Mouse (Mus musculus): ENCODE results near the gene E2f1. TPM values are rescaled to one million over a fixed set of nuclear protein-coding genes. Genes with fewer than 3 reads are reported as not detected.

Gene E2f1
- polyA plus RNA-seq, 1 experiment from 2014 or later: 8.8 TPM

GRCm38 (mm10) chr2:154551476-154551875 is 18.2 kb downstream of the E2f1 start, which contains the start of gene Actl10:
Gene Actl10 (plus strand): TSS chr2:154551776.
- peaks cover 16% of the 10 kb centered on the region for H3K27me3 ChIP-seq (replicated peaks; ENCODE audit: control insufficient read depth, insufficient read depth, low read length)
- 85% methylated on average over 4 of the region's 4 CpGs for WGBS
- no peak for DNase-seq (ENCODE audit: low spot score)

DNA sequence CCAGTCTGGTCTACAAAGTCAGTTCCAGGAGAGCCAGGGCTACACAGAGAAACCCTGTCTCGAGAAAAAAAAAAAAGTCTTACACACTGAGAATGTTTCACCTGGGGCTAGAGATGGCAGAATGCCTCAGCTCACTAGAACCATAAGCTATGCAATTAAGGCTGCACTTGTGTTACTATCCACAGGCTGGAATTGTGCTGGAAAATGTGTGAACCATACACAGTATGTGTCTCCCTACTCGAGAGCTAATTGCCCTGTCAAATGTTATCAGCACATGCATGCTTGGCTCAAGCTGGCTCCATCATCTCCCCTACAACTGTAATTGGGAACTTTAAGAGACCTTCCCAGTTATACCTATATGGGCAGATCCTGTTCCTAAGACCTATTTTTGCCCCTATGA is 18.8 kb downstream of the E2f1 start:
- Histone ChIP-seq H3K27ac (replicated peaks; ENCODE audit: low read depth, low read length) (no peak overlapping the region), H3K9ac (ENCODE audit: low read depth, low read length) (no peak overlapping the region), H3K27me3 (replicated peaks; ENCODE audit: control insufficient read depth, insufficient read depth, low read length) (peaks cover 16% of the 10 kb centered on the region), H3K36me3 (ENCODE audit: control insufficient read depth, insufficient read depth, low read length) (no peaks in the 10 kb centered on the region), H3K4me3 (ENCODE audit: low read depth, low read length) (no peak overlapping the region), H3K4me2 (ENCODE audit: low read depth, low read length) (no peak overlapping the region), H3K4me1 (ENCODE audit: control insufficient read depth, insufficient read depth, low read length) (peaks cover 25% of the 10 kb centered on the region), H3K9me3 (ENCODE audit: control insufficient read depth, low read length) (no peaks in the 10 kb centered on the region)
- 80% methylated on average over 2 of the region's 2 CpGs for WGBS
- DNase-seq (ENCODE audit: low spot score) (no peak), ATAC-seq (ENCODE audit: low read depth) (no peak)

More at GRCm38 (mm10) chr2:154551476-154551875, 18.2 kb downstream of the E2f1 start, which contains the start of gene Actl10:
- H3K36me3 ChIP-seq (ENCODE audit: control insufficient read depth, insufficient read depth, low read length): no peaks in the 10 kb centered on the region
- no peaks in the 10 kb centered on the region for H3K9me3 ChIP-seq (ENCODE audit: control insufficient read depth, low read length)
- no peak for ATAC-seq (ENCODE audit: low read depth)
- peak within 1 kb of the TSS; percentile 11; the same call in 1 of the 2 replicates for H3K4me3 ChIP-seq (ENCODE audit: low read depth, low read length)
- peaks cover 25% of the 10 kb centered on the region for H3K4me1 ChIP-seq (ENCODE audit: control insufficient read depth, insufficient read depth, low read length)
- H3K27ac ChIP-seq (replicated peaks; ENCODE audit: low read depth, low read length): no peak within 1 kb of the TSS
- peak within 1 kb of the TSS; percentile 10; the same call in 1 of the 2 replicates for H3K9ac ChIP-seq (ENCODE audit: low read depth, low read length)
- H3K4me2 ChIP-seq (ENCODE audit: low read depth, low read length): peak within 1 kb of the TSS; percentile 30

DNA sequence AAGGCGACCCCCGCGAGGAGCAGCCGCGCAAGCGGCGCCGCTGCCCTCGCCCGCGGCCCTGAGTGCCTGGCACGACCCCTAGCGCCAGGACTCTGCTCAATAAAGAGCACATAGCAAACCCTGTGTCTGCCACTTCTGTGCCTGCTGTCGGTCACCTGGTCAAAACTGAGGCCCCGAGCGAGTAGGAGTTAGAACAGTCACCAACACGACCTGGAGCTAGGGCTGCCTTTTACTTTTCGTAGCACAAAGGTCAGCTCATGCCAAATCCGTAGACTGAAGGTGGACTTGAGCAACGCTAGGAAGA is 19.9 kb downstream of the E2f1 start:
- DNase-seq (ENCODE audit: low spot score) (no peak), ATAC-seq (ENCODE audit: low read depth) (no peak)
- H3K4me1 ChIP-seq (ENCODE audit: control insufficient read depth, insufficient read depth, low read length): peaks cover 25% of the 10 kb centered on the region
- H3K4me3 ChIP-seq (ENCODE audit: low read depth, low read length): peak overlapping the region; percentile 45
- 19% methylated on average over 17 of the region's 20 CpGs for WGBS
- no peak overlapping the region for H3K9ac ChIP-seq (ENCODE audit: low read depth, low read length)
- H3K4me2 ChIP-seq (ENCODE audit: low read depth, low read length): peak overlapping the region; percentile 95
- no peak overlapping the region for H3K27ac ChIP-seq (replicated peaks; ENCODE audit: low read depth, low read length)
- peaks cover 16% of the 10 kb centered on the region for H3K27me3 ChIP-seq (replicated peaks; ENCODE audit: control insufficient read depth, insufficient read depth, low read length)
- H3K9me3 ChIP-seq (ENCODE audit: control insufficient read depth, low read length): no peaks in the 10 kb centered on the region
- no peaks in the 10 kb centered on the region for H3K36me3 ChIP-seq (ENCODE audit: control insufficient read depth, insufficient read depth, low read length)

DNA sequence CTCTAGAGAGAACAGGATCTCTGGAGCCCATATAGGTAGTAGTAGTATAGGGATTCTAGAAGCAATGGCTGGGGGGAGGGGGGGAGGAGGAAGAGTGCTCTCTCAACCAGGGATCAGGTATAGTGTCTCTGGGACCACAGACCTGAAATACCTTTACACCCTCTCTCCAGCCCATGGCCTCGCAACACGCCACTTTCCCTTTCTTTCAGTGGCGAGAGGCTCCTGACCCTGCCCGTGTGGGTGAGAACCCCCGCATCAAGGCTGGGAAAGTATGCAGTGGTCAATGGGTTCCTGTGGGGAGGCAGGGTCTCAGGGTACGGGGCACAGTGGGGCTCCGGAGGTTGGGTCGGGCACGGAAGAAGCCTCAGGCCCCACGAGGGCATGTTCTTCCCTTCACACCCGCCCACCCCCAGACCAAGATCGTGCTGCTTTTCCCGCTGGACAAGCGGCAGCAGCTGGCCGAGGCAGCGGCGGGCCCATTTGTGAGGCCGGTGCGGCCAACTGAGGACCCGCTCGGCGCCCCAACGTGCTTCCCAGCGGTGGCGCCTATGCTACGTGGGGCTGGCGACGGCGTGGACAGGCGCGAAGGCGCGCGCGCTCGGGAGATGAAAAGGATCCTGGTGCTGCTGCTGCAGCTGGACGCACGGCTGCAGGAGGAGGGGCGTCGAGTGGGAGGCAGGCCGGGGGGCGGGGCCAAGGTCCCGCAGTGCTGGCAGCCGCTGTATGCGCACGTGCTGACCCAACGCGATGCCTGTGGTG is 20.4 kb downstream of the E2f1 start:
- no peaks in the 10 kb centered on the region for H3K36me3 ChIP-seq (ENCODE audit: control insufficient read depth, insufficient read depth, low read length)
- H3K4me3 ChIP-seq (ENCODE audit: low read depth, low read length): peak overlapping the region; percentile 45
- H3K9ac ChIP-seq (ENCODE audit: low read depth, low read length): peak overlapping the region; percentile 57
- H3K27ac ChIP-seq (replicated peaks; ENCODE audit: low read depth, low read length): no peak overlapping the region
- H3K4me2 ChIP-seq (ENCODE audit: low read depth, low read length): peak overlapping the region; percentile 95
- 6% methylated on average over 25 of the region's 48 CpGs for WGBS
- H3K9me3 ChIP-seq (ENCODE audit: control insufficient read depth, low read length): no peaks in the 10 kb centered on the region
- peak; percentile 91 for DNase-seq (ENCODE audit: low spot score)
- peaks cover 16% of the 10 kb centered on the region for H3K27me3 ChIP-seq (replicated peaks; ENCODE audit: control insufficient read depth, insufficient read depth, low read length)
- peaks cover 25% of the 10 kb centered on the region for H3K4me1 ChIP-seq (ENCODE audit: control insufficient read depth, insufficient read depth, low read length)
- ATAC-seq (ENCODE audit: low read depth): peak; percentile 78

DNA sequence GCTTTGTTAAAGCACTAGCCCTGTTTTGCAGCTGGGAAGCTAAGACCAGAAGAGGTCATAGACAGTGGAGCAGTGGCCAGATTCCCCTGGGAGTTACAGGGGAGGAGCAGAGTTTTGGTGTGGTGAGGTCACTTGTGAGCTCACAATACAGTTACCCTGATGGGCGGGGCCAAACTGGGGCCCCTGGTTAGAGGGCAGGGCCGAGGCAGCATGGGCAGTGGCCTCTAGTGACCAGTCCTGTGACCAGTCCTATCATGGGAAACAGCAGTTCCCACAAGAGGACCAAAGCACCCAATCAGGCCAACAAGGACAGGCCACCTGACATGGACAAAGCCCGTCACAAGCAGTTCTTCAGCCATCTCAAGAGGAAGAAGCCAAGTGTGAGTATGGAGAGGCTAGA is 21.0 kb downstream of the E2f1 start:
- Histone ChIP-seq H3K4me2 (ENCODE audit: low read depth, low read length) (peak overlapping the region; percentile 95), H3K4me1 (ENCODE audit: control insufficient read depth, insufficient read depth, low read length) (peaks cover 25% of the 10 kb centered on the region), H3K27me3 (replicated peaks; ENCODE audit: control insufficient read depth, insufficient read depth, low read length) (peaks cover 16% of the 10 kb centered on the region), H3K27ac (replicated peaks; ENCODE audit: low read depth, low read length) (no peak overlapping the region), H3K4me3 (ENCODE audit: low read depth, low read length) (no peak overlapping the region), H3K9me3 (ENCODE audit: control insufficient read depth, low read length) (no peaks in the 10 kb centered on the region), H3K9ac (ENCODE audit: low read depth, low read length) (no peak overlapping the region), H3K36me3 (ENCODE audit: control insufficient read depth, insufficient read depth, low read length) (no peaks in the 10 kb centered on the region)
- WGBS: 68% methylated on average over 3 of the region's 3 CpGs
- ATAC-seq (ENCODE audit: low read depth): no peak
- no peak for DNase-seq (ENCODE audit: low spot score)

GRCm38 (mm10) chr2:154546711-154547110 is 23.0 kb downstream of the E2f1 start, which contains the start of gene 1700003F12Rik:
Gene 1700003F12Rik (plus strand): TSS chr2:154547085.
- H3K27me3 ChIP-seq (replicated peaks; ENCODE audit: control insufficient read depth, insufficient read depth, low read length): peaks cover 13% of the 10 kb centered on the region
- no peak within 1 kb of the TSS for H3K4me3 ChIP-seq (ENCODE audit: low read depth, low read length)
- H3K27ac ChIP-seq (replicated peaks; ENCODE audit: low read depth, low read length): no peak within 1 kb of the TSS
- ATAC-seq (ENCODE audit: low read depth) (no peak), DNase-seq (ENCODE audit: low spot score) (no peak)
- WGBS: 89% methylated on average over 10 of the region's 10 CpGs
- H3K9me3 ChIP-seq (ENCODE audit: control insufficient read depth, low read length): no peaks in the 10 kb centered on the region
- H3K4me1 ChIP-seq (ENCODE audit: control insufficient read depth, insufficient read depth, low read length): peaks cover 19% of the 10 kb centered on the region
- no peaks in the 10 kb centered on the region for H3K36me3 ChIP-seq (ENCODE audit: control insufficient read depth, insufficient read depth, low read length)
- no peak within 1 kb of the TSS for H3K9ac ChIP-seq (ENCODE audit: low read depth, low read length)
- no peak within 1 kb of the TSS for H3K4me2 ChIP-seq (ENCODE audit: low read depth, low read length)

DNA sequence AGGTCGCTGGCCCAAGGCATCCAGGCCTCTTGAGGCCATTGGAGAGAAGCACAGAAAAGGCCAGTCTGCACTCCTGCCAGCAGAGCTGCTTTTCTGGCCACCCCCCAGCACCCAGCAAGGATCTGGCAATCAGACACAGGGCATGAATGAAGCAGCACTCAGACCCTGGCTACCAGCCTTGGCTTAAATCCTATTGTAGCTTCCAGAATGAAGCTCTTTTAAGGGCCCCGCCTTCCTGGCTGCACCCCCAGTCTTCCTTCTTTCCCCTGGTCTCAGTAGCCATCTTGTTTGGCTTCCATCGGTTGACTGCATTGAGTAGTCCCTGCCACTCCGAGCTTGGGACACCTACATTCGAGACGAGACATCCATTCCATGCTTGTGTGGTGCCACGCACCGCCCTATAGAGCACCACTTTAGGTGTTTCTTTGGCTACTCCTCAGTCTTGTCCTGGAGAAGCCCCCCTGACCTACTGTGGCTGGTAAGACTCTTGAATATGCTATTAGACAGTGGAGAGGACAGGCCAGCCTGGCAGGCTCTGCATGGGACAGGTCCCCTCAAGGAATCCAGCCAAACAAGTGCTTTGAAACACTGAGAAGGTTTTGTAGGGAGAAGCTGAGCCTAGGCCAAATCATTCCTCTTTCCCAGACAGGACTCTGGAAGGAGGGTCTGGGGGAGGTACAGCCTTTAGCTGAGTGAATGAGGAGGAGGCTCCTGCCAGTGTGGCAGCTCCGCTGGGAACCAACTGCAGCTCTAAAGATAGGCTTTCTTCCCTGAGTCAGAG is 25.9 kb downstream of the E2f1 start:
- DNase-seq (ENCODE audit: low spot score): no peak
- 86% methylated on average over 9 of the region's 9 CpGs for WGBS
- H3K4me3 ChIP-seq (ENCODE audit: low read depth, low read length): no peak overlapping the region

DNA sequence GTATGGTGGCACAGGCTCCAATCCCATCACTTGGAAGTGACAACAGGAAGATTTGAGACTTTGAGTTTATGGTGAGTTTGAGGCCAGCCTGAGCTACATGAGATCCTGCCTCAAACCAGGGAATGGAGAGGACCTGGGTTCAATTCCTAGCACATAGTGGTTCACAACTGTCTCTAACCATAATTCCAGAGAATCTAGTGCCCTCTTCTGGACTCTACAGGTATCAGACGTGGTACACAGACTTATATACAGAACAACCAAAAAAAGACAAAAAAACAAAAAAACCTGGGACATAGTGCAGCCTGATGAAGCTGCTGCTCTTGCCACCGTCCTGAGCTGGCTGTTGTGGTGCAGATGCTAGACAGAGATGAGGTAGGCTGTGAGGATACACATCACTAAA is 28.1 kb downstream of the E2f1 start:
- DNase-seq (ENCODE audit: low spot score): no peak
- Histone ChIP-seq H3K4me3 (ENCODE audit: low read depth, low read length) (no peak overlapping the region), H3K27ac (replicated peaks; ENCODE audit: low read depth, low read length) (no peak overlapping the region), H3K9ac (ENCODE audit: low read depth, low read length) (no peak overlapping the region), H3K4me1 (ENCODE audit: control insufficient read depth, insufficient read depth, low read length) (no peaks in the 10 kb centered on the region), H3K27me3 (replicated peaks; ENCODE audit: control insufficient read depth, insufficient read depth, low read length) (no peaks in the 10 kb centered on the region), H3K4me2 (ENCODE audit: low read depth, low read length) (no peak overlapping the region), H3K36me3 (ENCODE audit: control insufficient read depth, insufficient read depth, low read length) (peaks cover 19% of the 10 kb centered on the region), H3K9me3 (ENCODE audit: control insufficient read depth, low read length) (no peaks in the 10 kb centered on the region)
- 76% methylated on average over 2 of the region's 2 CpGs for WGBS
- ATAC-seq (ENCODE audit: low read depth): no peak

More for the DNA sequence above, 25.9 kb downstream of the E2f1 start:
- peaks cover 4% of the 10 kb centered on the region; the same call in 1 of the 2 replicates for H3K4me1 ChIP-seq (ENCODE audit: control insufficient read depth, insufficient read depth, low read length)
- H3K4me2 ChIP-seq (ENCODE audit: low read depth, low read length): no peak overlapping the region
- no peaks in the 10 kb centered on the region for H3K9me3 ChIP-seq (ENCODE audit: control insufficient read depth, low read length)
- H3K27ac ChIP-seq (replicated peaks; ENCODE audit: low read depth, low read length): no peak overlapping the region
- no peak for ATAC-seq (ENCODE audit: low read depth)
- H3K27me3 ChIP-seq (replicated peaks; ENCODE audit: control insufficient read depth, insufficient read depth, low read length): no peaks in the 10 kb centered on the region
- peaks cover 2% of the 10 kb centered on the region; the same call in 1 of the 2 replicates for H3K36me3 ChIP-seq (ENCODE audit: control insufficient read depth, insufficient read depth, low read length)
- no peak overlapping the region for H3K9ac ChIP-seq (ENCODE audit: low read depth, low read length)

All from embryonic facial prominence, embryonic 14.5 days (tissue).